Mouse (Mus musculus) hindbrain, embryonic 11.5 days (tissue): ENCODE measurements around the gene Exosc8. TPM values are rescaled to one million over a fixed set of nuclear protein-coding genes. Genes with fewer than 3 reads are reported as not detected.

ENCODE experiments used
- ATAC-seq: fragments of 200-750 bp; cut with Nextera tagmentation; 2 replicates; pipeline ENCODE4 v1.8.0; 2017; ENCODE audit warnings: mild to moderate bottlenecking, moderate TSS enrichment, moderate library complexity; ENCODE audit not compliant: low FRiP score
- DNase-seq: peaks from one replicate; pipeline ENCODE4 v3.0.0-alpha.2; 2015; ENCODE audit warnings: low spot score
- H3K27ac ChIP-seq: fragments of 300-500 bp; sonication (generic); 2 replicates; pipeline ENCODE4 v1.5.1; 2014; ENCODE audit warnings: mild to moderate bottlenecking, low read depth, low read length
- H3K27me3 ChIP-seq: fragments of 300-500 bp; sonication (generic); 2 replicates; pipeline ENCODE4 v1.6.1; 2014; ENCODE audit warnings: mild to moderate bottlenecking, low read length, moderate library complexity, mixed read lengths; ENCODE audit not compliant: control insufficient read depth, insufficient read depth
- H3K36me3 ChIP-seq: fragments of 300-500 bp; sonication (generic); 2 replicates; pipeline ENCODE4 v1.6.1; 2014; ENCODE audit warnings: mild to moderate bottlenecking, low read length, moderate library complexity, mixed read lengths; ENCODE audit not compliant: control insufficient read depth, insufficient read depth
- H3K4me1 ChIP-seq: fragments of 300-500 bp; sonication (generic); replicated peaks from 2 replicates; pipeline ENCODE4 v1.6.1; 2014; ENCODE audit warnings: low read length, mixed read lengths; ENCODE audit not compliant: control insufficient read depth, insufficient read depth
- H3K4me2 ChIP-seq: fragments of 300-500 bp; sonication (generic); replicated peaks from 2 replicates; pipeline ENCODE4 v1.6.1; 2014; ENCODE audit warnings: mild to moderate bottlenecking, low read depth, low read length
- H3K4me3 ChIP-seq: fragments of 300-500 bp; sonication (generic); 2 replicates; pipeline ENCODE4 v1.5.1; 2014; ENCODE audit warnings: low read depth, low read length
- H3K9ac ChIP-seq: fragments of 300-500 bp; sonication (generic); 2 replicates; pipeline ENCODE4 v1.6.1; 2014; ENCODE audit warnings: low read depth, low read length
- H3K9me3 ChIP-seq: fragments of 300-500 bp; sonication (generic); 2 replicates; pipeline ENCODE4 v1.6.1; 2016; ENCODE audit warnings: low read length; ENCODE audit not compliant: control insufficient read depth
- WGBS: fragments of 180-500 bp; shearing (Covaris S2); extraction: QIAGEN DNeasy Blood & Tissue Kit; methylation state at CpG from one replicate; pipeline ENCODE4 v1.1.7; 2014; 5-methylcytosine and 5-hydroxymethylcytosine counted together
- polyA plus RNA-seq: library from polyadenylated mRNA; unstranded; fragments of >200 nt; fragmentation: Nextera tagmentation; extraction: Ambion mirVana; gene quantifications from 2 replicates; pipeline ENCODE4 v1.2.1, GENCODE M21; 2014

Exosc8 gene
- polyA plus RNA-seq, 1 experiment from 2014 or later, result 140 TPM

- Histone ChIP-seq H3K4me2 (no peak overlapping the region), H3K27me3 (no peaks in the 10 kb centered on the region), H3K27ac (no peak overlapping the region), H3K4me3 (no peak overlapping the region), H3K9me3 (no peaks in the 10 kb centered on the region), H3K36me3 (peaks cover 20% of the 10 kb centered on the region), H3K4me1 (no peaks in the 10 kb centered on the region), H3K9ac (no peak overlapping the region)
- 68% methylated on average over 5 of the region's 5 CpGs for WGBS
- ATAC-seq (no peak), DNase-seq (peak; percentile 54)
These were observed 10.6 kb upstream of the Exosc8 start for GRCm38 (mm10) chr3:54745799-54746198.

GRCm38 (mm10) chr3:54741965-54742364 is 6.8 kb upstream of the Exosc8 start:
- H3K9me3 ChIP-seq, result no peaks in the 10 kb centered on the region

GRCm38 (mm10) chr3:54737317-54737716 is 2.1 kb upstream of the Exosc8 start:
- Histone ChIP-seq H3K4me2 (no peak overlapping the region), H3K9ac (no peak overlapping the region), H3K4me1 (no peaks in the 10 kb centered on the region), H3K27ac (no peak overlapping the region), H3K4me3 (no peak overlapping the region), H3K9me3 (no peaks in the 10 kb centered on the region), H3K27me3 (no peaks in the 10 kb centered on the region), H3K36me3 (peaks cover 12% of the 10 kb centered on the region; the same call in 1 of the 2 replicates)
- no peak for ATAC-seq
- 97% methylated on average over 8 of the region's 8 CpGs for WGBS
- DNase-seq, result no peak

More at GRCm38 (mm10) chr3:54741965-54742364, 6.8 kb upstream of the Exosc8 start:
- no peak overlapping the region for H3K9ac ChIP-seq
- no peaks in the 10 kb centered on the region for H3K27me3 ChIP-seq
- 97% methylated on average over 11 of the region's 11 CpGs for WGBS
- H3K27ac ChIP-seq, result no peak overlapping the region
- H3K4me3 ChIP-seq, result no peak overlapping the region
- DNase-seq (no peak), ATAC-seq (no peak)
- H3K4me1 ChIP-seq, result no peaks in the 10 kb centered on the region
- peaks cover 22% of the 10 kb centered on the region for H3K36me3 ChIP-seq
- no peak overlapping the region for H3K4me2 ChIP-seq

- Histone ChIP-seq H3K9ac (peak overlapping the region; percentile 88), H3K27ac (no peak overlapping the region), H3K4me1 (no peaks in the 10 kb centered on the region), H3K27me3 (no peaks in the 10 kb centered on the region), H3K4me2 (peak overlapping the region; percentile 77), H3K4me3 (peak overlapping the region; percentile 62), H3K9me3 (no peaks in the 10 kb centered on the region), H3K36me3 (peaks cover 5% of the 10 kb centered on the region; the same call in 1 of the 2 replicates)
- 60% methylated on average over 18 of the region's 18 CpGs for WGBS
- DNase-seq, result peak; percentile 39
- no peak for ATAC-seq
These were observed 1.1 kb upstream of the Exosc8 start for GRCm38 (mm10) chr3:54736101-54736927.

GRCm38 (mm10) chr3:54734411-54735246 is 564 bp downstream of the Exosc8 start:
- under 1% methylated on average over 81 of the region's 84 CpGs for WGBS
- no peaks in the 10 kb centered on the region for H3K9me3 ChIP-seq
- H3K4me1 ChIP-seq, result no peaks in the 10 kb centered on the region
- H3K36me3 ChIP-seq, result peaks cover 2% of the 10 kb centered on the region; the same call in 1 of the 2 replicates
- H3K4me3 ChIP-seq, result peak overlapping the region; percentile 62
- DNase-seq (peak; percentile 94), ATAC-seq (peak; percentile 97)
- H3K4me2 ChIP-seq, result peak overlapping the region; percentile 77
- peak overlapping the region; percentile 88 for H3K9ac ChIP-seq
- H3K27me3 ChIP-seq, result no peaks in the 10 kb centered on the region
- H3K27ac ChIP-seq, result peak overlapping the region; percentile 96

- ATAC-seq, result no peak
- Histone ChIP-seq H3K27ac (no peak overlapping the region), H3K9me3 (no peaks in the 10 kb centered on the region), H3K36me3 (peaks cover 4% of the 10 kb centered on the region; the same call in 1 of the 2 replicates), H3K27me3 (no peaks in the 10 kb centered on the region), H3K4me3 (no peak overlapping the region), H3K4me1 (no peaks in the 10 kb centered on the region), H3K9ac (no peak overlapping the region), H3K4me2 (no peak overlapping the region)
- WGBS, result 94% methylated on average over 4 of the region's 4 CpGs
- no peak for DNase-seq
These were observed 2.8 kb downstream of the Exosc8 start for GRCm38 (mm10) chr3:54732371-54732770.

GRCm38 (mm10) chr3:54731626-54732150 is 3.5 kb downstream of the Exosc8 start:
- H3K27ac ChIP-seq, result no peak overlapping the region

GRCm38 (mm10) chr3:54728100-54728499 is 7.1 kb downstream of the Exosc8 start:
- Histone ChIP-seq H3K27me3 (no peaks in the 10 kb centered on the region), H3K9me3 (no peaks in the 10 kb centered on the region), H3K4me3 (no peak overlapping the region), H3K4me1 (no peaks in the 10 kb centered on the region), H3K27ac (no peak overlapping the region), H3K4me2 (no peak overlapping the region), H3K36me3 (peaks cover 6% of the 10 kb centered on the region; the same call in 1 of the 2 replicates), H3K9ac (no peak overlapping the region)
- 92% methylated on average over 6 of the region's 6 CpGs for WGBS
- DNase-seq (no peak), ATAC-seq (no peak)

More at GRCm38 (mm10) chr3:54731626-54732150, 3.5 kb downstream of the Exosc8 start:
- Histone ChIP-seq H3K9ac (no peak overlapping the region), H3K4me3 (no peak overlapping the region), H3K9me3 (no peaks in the 10 kb centered on the region), H3K4me1 (no peaks in the 10 kb centered on the region), H3K27me3 (no peaks in the 10 kb centered on the region), H3K36me3 (peaks cover 6% of the 10 kb centered on the region; the same call in 1 of the 2 replicates), H3K4me2 (no peak overlapping the region)
- DNase-seq, result no peak
- no peak for ATAC-seq
- 87% methylated on average over 8 of the region's 8 CpGs for WGBS
